Mouse (Mus musculus) hindbrain, embryonic 16.5 days (tissue): ENCODE results near the gene Tmem179. TPM values are rescaled to one million over a fixed set of nuclear protein-coding genes. Genes with fewer than 3 reads are reported as not detected.
A peak's percentile ranks its signal among the peaks of the same experiment; 100 is the strongest.

Source experiments
- ATAC-seq: fragments of 200-750 bp; cut with Nextera tagmentation; 2 replicates; pipeline ENCODE4 v1.8.0; 2017; ENCODE audit warnings: moderate TSS enrichment, moderate library complexity
- H3K27ac ChIP-seq: fragments of 300-500 bp; sonication (generic); 2 replicates; pipeline ENCODE4 v1.5.1; 2014; ENCODE audit warnings: low read depth, mild to moderate bottlenecking, control low read depth, low read length, moderate library complexity
- H3K27me3 ChIP-seq: fragments of 300-500 bp; sonication (generic); replicated peaks from 2 replicates; pipeline ENCODE4 v1.6.1; 2014; ENCODE audit warnings: low read length; ENCODE audit not compliant: control insufficient read depth, insufficient read depth
- H3K36me3 ChIP-seq: fragments of 300-500 bp; sonication (generic); 2 replicates; pipeline ENCODE4 v1.6.1; 2014; ENCODE audit warnings: mild to moderate bottlenecking, low read length, moderate library complexity, mixed read lengths; ENCODE audit not compliant: control insufficient read depth, insufficient read depth
- H3K4me1 ChIP-seq: fragments of 300-500 bp; sonication (generic); 2 replicates; pipeline ENCODE4 v1.6.1; 2014; ENCODE audit warnings: low read depth, low read length; ENCODE audit not compliant: control insufficient read depth, insufficient read depth
- H3K4me2 ChIP-seq: fragments of 300-500 bp; sonication (generic); 2 replicates; pipeline ENCODE4 v1.6.1; 2014; ENCODE audit warnings: mild to moderate bottlenecking, low read length, control low read depth, moderate library complexity
- H3K4me3 ChIP-seq: fragments of 300-500 bp; sonication (generic); 2 replicates; pipeline ENCODE4 v1.5.1; 2014; ENCODE audit warnings: mild to moderate bottlenecking, low read length, control low read depth, moderate library complexity
- H3K9ac ChIP-seq: fragments of 300-500 bp; sonication (generic); 2 replicates; pipeline ENCODE4 v1.6.1; 2014; ENCODE audit warnings: low read depth, mild to moderate bottlenecking, control low read depth, low read length, moderate library complexity
- H3K9me3 ChIP-seq: fragments of 300-500 bp; sonication (generic); 2 replicates; pipeline ENCODE4 v1.6.1; 2014; ENCODE audit warnings: mild to moderate bottlenecking, low read length, moderate library complexity; ENCODE audit not compliant: control insufficient read depth
- WGBS: fragments of 180-500 bp; shearing (Covaris S2); extraction: QIAGEN DNeasy Blood & Tissue Kit; methylation state at CpG from one replicate; pipeline ENCODE4 v1.1.7; 2014; 5-methylcytosine and 5-hydroxymethylcytosine counted together
- polyA plus RNA-seq: library from polyadenylated mRNA; unstranded; fragments of >200 nt; fragmentation: Nextera tagmentation; extraction: Ambion mirVana; gene quantifications from 2 replicates; pipeline ENCODE4 v1.2.1, GENCODE M21; 2015

Tmem179 gene
- polyA plus RNA-seq, 1 experiment from 2014 or later, result 96.1 TPM

DNA sequence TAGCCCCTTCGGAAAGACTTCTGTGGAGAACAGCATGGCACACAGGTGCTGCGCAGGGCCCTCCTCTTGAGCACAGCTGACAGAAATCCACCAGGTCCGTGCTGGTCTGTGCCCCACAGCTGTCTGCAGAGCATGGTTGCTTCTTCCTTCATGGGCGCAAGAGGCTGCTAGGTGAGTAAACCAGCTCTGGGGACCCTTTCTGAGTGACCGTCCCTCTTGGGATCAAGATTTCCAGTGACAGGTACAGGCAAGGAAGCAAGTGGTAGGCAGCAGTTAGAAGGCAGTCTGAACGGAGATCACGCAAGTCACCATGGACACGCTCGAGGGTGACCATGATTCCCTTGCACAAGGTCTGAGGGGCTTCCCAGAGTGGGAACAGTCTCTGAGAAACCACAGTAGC, 27.0 kb downstream of the Tmem179 start:
- no peak overlapping the region for H3K4me2 ChIP-seq
- no peak overlapping the region; the same call in 1 of the 2 replicates for H3K9ac ChIP-seq
- 90% methylated on average over 9 of the region's 9 CpGs for WGBS
- no peak overlapping the region for H3K27ac ChIP-seq
- H3K36me3 ChIP-seq, result no peaks in the 10 kb centered on the region
- H3K4me1 ChIP-seq, result peaks cover 9% of the 10 kb centered on the region
- H3K9me3 ChIP-seq, result no peaks in the 10 kb centered on the region
- no peak for ATAC-seq
- no peak overlapping the region for H3K4me3 ChIP-seq
- no peaks in the 10 kb centered on the region for H3K27me3 ChIP-seq

GRCm38 (mm10) chr12:112489134-112489533, 27.4 kb downstream of the Tmem179 start, which contains the start of gene A530016L24Rik:
Gene A530016L24Rik (plus strand): TSS chr12:112489448.
- Histone ChIP-seq H3K27ac (no peak within 1 kb of the TSS), H3K9me3 (no peaks in the 10 kb centered on the region), H3K27me3 (no peaks in the 10 kb centered on the region), H3K36me3 (no peaks in the 10 kb centered on the region), H3K4me2 (no peak within 1 kb of the TSS), H3K4me1 (peaks cover 9% of the 10 kb centered on the region), H3K4me3 (no peak within 1 kb of the TSS), H3K9ac (no peak within 1 kb of the TSS; the same call in none of the 2 replicates)
- no peak for ATAC-seq
- 85% methylated on average over 8 of the region's 8 CpGs for WGBS

- peak; percentile 77 for ATAC-seq
- Histone ChIP-seq H3K4me3 (no peak overlapping the region), H3K27ac (no peak overlapping the region), H3K4me2 (no peak overlapping the region), H3K4me1 (peaks cover 10% of the 10 kb centered on the region), H3K9me3 (no peaks in the 10 kb centered on the region), H3K27me3 (peaks cover 5% of the 10 kb centered on the region; the same call in 1 of the 2 replicates), H3K9ac (no peak overlapping the region), H3K36me3 (no peaks in the 10 kb centered on the region)
- 15% methylated on average over 9 of the region's 9 CpGs for WGBS
Observed at GRCm38 (mm10) chr12:112473777-112474176, 42.8 kb downstream of the Tmem179 start.

GRCm38 (mm10) chr12:112470216-112470615, 46.3 kb downstream of the Tmem179 start:
- WGBS, result 26% methylated on average over 5 of the region's 5 CpGs
- ATAC-seq, result no peak
- H3K4me3 ChIP-seq, result no peak overlapping the region
- H3K9me3 ChIP-seq, result no peaks in the 10 kb centered on the region
- peaks cover 5% of the 10 kb centered on the region; the same call in 1 of the 2 replicates for H3K27me3 ChIP-seq
- no peak overlapping the region for H3K9ac ChIP-seq
- no peak overlapping the region for H3K4me2 ChIP-seq
- no peak overlapping the region for H3K27ac ChIP-seq
- no peaks in the 10 kb centered on the region for H3K36me3 ChIP-seq
- peaks cover 10% of the 10 kb centered on the region for H3K4me1 ChIP-seq

GRCm38 (mm10) chr12:112469393-112469792, 47.2 kb downstream of the Tmem179 start:
- no peak overlapping the region for H3K27ac ChIP-seq
- no peaks in the 10 kb centered on the region; the same call in 1 of the 2 replicates for H3K27me3 ChIP-seq
- no peak for ATAC-seq
- no peaks in the 10 kb centered on the region for H3K36me3 ChIP-seq
- no peaks in the 10 kb centered on the region for H3K9me3 ChIP-seq
- H3K4me2 ChIP-seq, result no peak overlapping the region
- 80% methylated on average over 7 of the region's 7 CpGs for WGBS
- H3K4me3 ChIP-seq, result no peak overlapping the region
- no peak overlapping the region for H3K9ac ChIP-seq
- H3K4me1 ChIP-seq, result peaks cover 13% of the 10 kb centered on the region

DNA sequence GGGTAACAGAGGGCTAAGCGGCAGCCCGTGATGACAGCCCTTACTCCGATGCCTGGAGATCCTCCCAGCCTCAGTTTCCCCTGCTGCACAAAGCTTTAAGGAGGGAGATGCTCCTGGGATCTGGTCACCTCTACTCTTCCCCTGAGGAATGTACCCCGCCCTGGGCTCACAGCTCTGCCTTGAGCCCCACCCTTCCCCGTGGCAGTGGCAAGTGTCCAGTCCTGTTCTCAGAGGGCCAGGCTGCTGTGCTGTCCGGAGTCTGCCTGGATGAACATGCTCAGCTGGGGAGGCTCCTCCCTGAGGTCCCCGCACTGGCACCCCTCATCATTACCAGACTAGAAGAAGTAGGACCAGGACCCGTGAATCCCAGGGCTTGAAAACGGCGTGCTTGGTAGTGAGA, 49.2 kb downstream of the Tmem179 start:
- 79% methylated on average over 10 of the region's 10 CpGs for WGBS

GRCm38 (mm10) chr12:112465928-112466327, 50.6 kb downstream of the Tmem179 start:
- H3K4me3 ChIP-seq, result no peak overlapping the region
- H3K27me3 ChIP-seq, result no peaks in the 10 kb centered on the region
- H3K9me3 ChIP-seq, result no peaks in the 10 kb centered on the region
- WGBS, result 94% methylated on average over 17 of the region's 17 CpGs
- H3K4me2 ChIP-seq, result no peak overlapping the region
- peaks cover 11% of the 10 kb centered on the region for H3K4me1 ChIP-seq
- ATAC-seq, result no peak
- H3K36me3 ChIP-seq, result no peaks in the 10 kb centered on the region
- H3K27ac ChIP-seq, result no peak overlapping the region
- no peak overlapping the region for H3K9ac ChIP-seq

More for the DNA sequence above, 49.2 kb downstream of the Tmem179 start:
- Histone ChIP-seq H3K9ac (no peak overlapping the region), H3K9me3 (no peaks in the 10 kb centered on the region), H3K27ac (no peak overlapping the region), H3K4me3 (no peak overlapping the region), H3K4me1 (peaks cover 11% of the 10 kb centered on the region), H3K4me2 (no peak overlapping the region), H3K36me3 (no peaks in the 10 kb centered on the region), H3K27me3 (no peaks in the 10 kb centered on the region; the same call in 1 of the 2 replicates)
- no peak for ATAC-seq

DNA sequence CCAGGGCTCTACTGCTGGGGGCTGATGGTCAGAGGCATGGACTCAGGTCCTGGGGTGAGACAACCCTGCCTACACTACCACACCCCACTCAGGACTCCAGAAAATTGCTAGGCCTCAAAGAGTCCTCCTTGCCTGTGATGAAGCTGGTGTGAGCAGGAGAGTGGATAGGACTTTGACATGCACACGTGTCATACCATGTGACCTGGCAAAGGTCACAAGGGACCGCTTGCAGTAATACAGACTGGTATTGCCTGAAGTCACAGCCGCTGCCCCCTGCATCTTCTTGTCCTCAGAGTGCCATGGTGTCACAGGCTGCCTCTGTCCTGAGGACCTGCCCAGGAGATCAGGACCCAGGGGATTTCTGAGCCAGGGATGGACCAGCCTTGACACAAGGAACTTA, 52.0 kb downstream of the Tmem179 start:
- Histone ChIP-seq H3K9ac (no peak overlapping the region), H3K9me3 (no peaks in the 10 kb centered on the region), H3K27ac (no peak overlapping the region), H3K27me3 (no peaks in the 10 kb centered on the region; the same call in 1 of the 2 replicates), H3K4me1 (peaks cover 3% of the 10 kb centered on the region), H3K4me3 (no peak overlapping the region), H3K36me3 (no peaks in the 10 kb centered on the region), H3K4me2 (no peak overlapping the region)
- WGBS, result 82% methylated on average over 3 of the region's 3 CpGs
- no peak for ATAC-seq

DNA sequence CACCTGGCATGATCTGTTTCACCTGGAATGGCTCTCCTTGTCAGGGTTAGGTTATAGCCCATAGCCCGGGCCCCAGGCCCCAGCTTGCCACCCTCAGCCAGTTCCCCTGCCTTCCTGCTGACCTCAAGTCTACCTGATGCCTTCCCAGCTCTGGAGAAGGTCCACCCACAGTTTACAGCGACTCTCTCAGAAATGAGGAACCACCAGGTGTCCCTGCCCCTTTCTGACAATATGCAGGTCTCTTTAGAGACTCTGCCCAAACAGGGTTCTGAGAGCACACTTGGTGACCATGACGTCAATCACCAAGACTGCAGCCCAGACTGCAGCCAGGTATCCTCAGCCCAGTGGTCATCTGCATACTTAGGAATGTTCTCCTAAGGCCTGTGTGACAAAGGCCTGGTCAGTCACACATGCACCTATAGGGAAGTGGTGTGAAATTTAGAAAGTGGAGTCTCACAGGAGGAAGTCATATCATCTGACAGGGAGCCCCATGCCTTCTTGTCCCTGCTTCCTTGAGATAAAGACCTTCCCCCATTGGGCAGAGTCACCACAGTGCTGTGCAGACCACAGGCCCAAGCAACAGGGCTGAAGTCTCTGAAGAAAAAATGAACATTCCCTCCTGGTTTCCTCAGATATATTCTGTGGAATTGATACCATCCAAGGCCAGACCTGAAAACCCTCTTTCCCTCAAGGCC, 52.6 kb downstream of the Tmem179 start:
- WGBS, result 85% methylated on average over 3 of the region's 3 CpGs
- Histone ChIP-seq H3K4me2 (no peak overlapping the region), H3K27ac (no peak overlapping the region)

More for the DNA sequence above, 52.6 kb downstream of the Tmem179 start:
- no peak overlapping the region for H3K4me3 ChIP-seq
- no peak overlapping the region for H3K9ac ChIP-seq
- H3K27me3 ChIP-seq, result no peaks in the 10 kb centered on the region; the same call in 1 of the 2 replicates
- no peak for ATAC-seq
- no peaks in the 10 kb centered on the region for H3K9me3 ChIP-seq
- H3K4me1 ChIP-seq, result peaks cover 3% of the 10 kb centered on the region
- H3K36me3 ChIP-seq, result no peaks in the 10 kb centered on the region
